Mouse (Mus musculus): ENCODE measurements around the gene Tmem160.

DNA sequence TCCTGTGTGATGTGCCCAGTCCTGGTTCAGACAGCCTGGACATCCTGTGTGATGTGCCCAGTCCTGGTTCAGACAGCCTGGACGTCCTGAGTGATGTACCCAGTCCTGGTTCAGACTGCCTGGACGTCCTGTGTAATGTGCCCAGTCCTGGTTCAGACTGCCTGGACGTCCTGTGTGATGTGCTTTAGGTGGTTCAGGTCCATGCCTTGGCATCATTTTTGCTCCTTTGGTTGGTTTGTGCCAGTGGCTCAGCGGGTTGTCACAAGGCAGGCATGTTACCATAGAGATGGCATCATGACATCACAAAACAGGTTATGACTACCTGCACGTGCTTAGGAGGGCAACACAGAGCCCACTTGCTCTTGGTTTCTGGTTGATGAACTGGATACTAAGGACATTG is 41.5 kb upstream of the Tmem160 start:
- TF ChIP-seq EP300 (IDR thresholded peaks at IDR 0.05; ENCODE audit: low read depth) (no peak), CTCF (IDR thresholded peaks at IDR 0.05; ENCODE audit: low read depth) (no peak)
